Mouse (Mus musculus) frontal cortex, postnatal 10 days (tissue): ENCODE data around the gene Pmepa1.

Experiments used
- DNase-seq, 2 experiments: peaks; one replicate each; pipeline ENCODE4 v3.0.0; 2022; ENCODE audit warnings: low spot score in 2 of 2, mixed read lengths in 1 of 2

Pmepa1 gene

GRCm38 (mm10) chr2:173225906-173226305, 50.4 kb downstream of the Pmepa1 start:
- no peak for DNase-seq

GRCm38 (mm10) chr2:173224832-173225231, 51.5 kb downstream of the Pmepa1 start:
- no peak for DNase-seq

GRCm38 (mm10) chr2:173224097-173224496, 52.2 kb downstream of the Pmepa1 start:
- DNase-seq: no peak

- DNase-seq: no peak
These were observed 52.8 kb downstream of the Pmepa1 start for GRCm38 (mm10) chr2:173223496-173223895.

- DNase-seq: peak in 1 of 2 experiments; percentile 1
These were observed 55.6 kb downstream of the Pmepa1 start for GRCm38 (mm10) chr2:173220754-173221153.

GRCm38 (mm10) chr2:173219256-173219954, 56.9 kb downstream of the Pmepa1 start:
- peak in 1 of 2 experiments; percentile 19 for DNase-seq

- no peak for DNase-seq
These were observed 57.8 kb downstream of the Pmepa1 start, which contains the start of gene Zbp1 for GRCm38 (mm10) chr2:173218416-173219141. Gene Zbp1, minus strand, starts transcription at chr2:173218923.

- DNase-seq: no peak
These were observed 58.5 kb downstream of the Pmepa1 start for GRCm38 (mm10) chr2:173217763-173218258.

- DNase-seq: no peak
These were observed 59.1 kb downstream of the Pmepa1 start for GRCm38 (mm10) chr2:173217246-173217645.

- DNase-seq: no peak
These were observed 59.5 kb downstream of the Pmepa1 start for GRCm38 (mm10) chr2:173216840-173217239.

- DNase-seq: no peak
These were observed 64.1 kb downstream of the Pmepa1 start for GRCm38 (mm10) chr2:173212227-173212626.

- no peak for DNase-seq
These were observed 67.1 kb downstream of the Pmepa1 start for GRCm38 (mm10) chr2:173209091-173209815.

GRCm38 (mm10) chr2:173207051-173207450, 69.3 kb downstream of the Pmepa1 start:
- DNase-seq: no peak

GRCm38 (mm10) chr2:173205563-173206099, 70.7 kb downstream of the Pmepa1 start:
- DNase-seq: no peak

GRCm38 (mm10) chr2:173204671-173205070, 71.7 kb downstream of the Pmepa1 start:
- no peak for DNase-seq

- no peak for DNase-seq
These were observed 72.6 kb downstream of the Pmepa1 start for GRCm38 (mm10) chr2:173203726-173204125.

- DNase-seq: no peak
These were observed 73.2 kb downstream of the Pmepa1 start for GRCm38 (mm10) chr2:173202924-173203689.

- no peak for DNase-seq
These were observed 81.5 kb downstream of the Pmepa1 start for GRCm38 (mm10) chr2:173194796-173195195.

- DNase-seq: no peak
These were observed 89.0 kb downstream of the Pmepa1 start for GRCm38 (mm10) chr2:173187182-173187855.
